ENCODE assay signal across 8 mouse cellular contexts in the genomic region with DNA sequence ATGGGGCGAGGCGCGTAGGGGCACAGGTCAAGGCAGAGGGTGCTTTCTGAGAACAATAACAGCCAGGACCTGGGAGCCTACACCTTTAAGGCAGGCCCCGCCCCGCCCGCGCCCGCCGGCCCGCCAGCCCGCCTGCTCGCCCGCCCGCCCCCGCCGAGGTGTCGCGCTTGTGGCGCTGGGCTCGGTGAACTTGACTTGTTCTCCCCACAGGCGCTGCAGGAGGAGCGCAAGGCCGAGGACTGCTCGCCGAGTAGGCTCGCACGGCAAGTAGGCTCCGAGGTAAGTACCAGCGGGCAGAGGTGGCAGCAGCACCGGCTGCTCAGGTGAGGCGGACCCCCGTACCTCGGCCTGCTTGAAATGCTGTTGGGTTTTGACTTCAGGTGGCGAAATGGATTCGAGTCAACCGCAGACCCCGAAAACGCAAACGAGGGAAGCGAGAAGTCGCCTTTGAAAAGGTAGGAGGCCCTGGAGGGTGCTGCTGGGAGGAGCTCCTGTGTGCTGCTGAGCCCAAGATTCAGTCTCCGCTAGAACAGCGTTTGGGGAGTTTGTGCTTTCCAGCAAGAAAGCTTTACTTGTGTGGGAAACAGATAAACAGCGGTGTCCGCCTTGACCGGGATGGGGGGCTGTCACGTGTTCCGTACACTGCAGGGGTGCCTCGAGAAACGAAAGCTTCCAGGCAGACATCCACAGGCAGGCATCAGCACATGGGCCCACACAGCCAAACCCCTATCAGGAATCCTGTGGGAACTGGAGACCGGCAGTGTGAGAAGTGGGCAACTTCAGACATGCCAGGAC.
DNase-seq lines count a peak whose midpoint lies in the region; ATAC-seq and TF ChIP-seq lines count a peak whose summit lies in the region.

No protein-coding gene starts in this region.

- intact Hi-C loops in heart, adult 2 months (cut with DNase I), result loop anchor here (2.0 to 10.0 kb wide), 5 partner anchors 17 to 325 kb away; no protein-coding TSS in a partner anchor

- H3K27ac ChIP-seq in heart, adult 2 months, result peak overlapping the region; percentile 100
- peak overlapping the region; percentile 64 for H3K27ac ChIP-seq in liver, embryonic 11.5 days (ENCODE audit: low read depth, low read length)

- peak overlapping the region; percentile 95 for H3K4me3 ChIP-seq in heart, adult 2 months
- peak overlapping the region; percentile 81 for H3K4me3 ChIP-seq in liver, embryonic 11.5 days (ENCODE audit: low read depth, low read length)
- peak overlapping the region; percentile 86 for H3K4me3 ChIP-seq in myocyte

- peaks cover 7% of the 10 kb centered on the region for H3K36me3 ChIP-seq in heart, adult 2 months (ENCODE audit: control insufficient read depth, insufficient read depth, low read length)
- no peaks in the 10 kb centered on the region for H3K36me3 ChIP-seq in liver, embryonic 11.5 days (ENCODE audit: control insufficient read depth, insufficient read depth, low read length)
- peaks cover 7% of the 10 kb centered on the region for H3K36me3 ChIP-seq in myocyte (ENCODE audit: control insufficient read depth, insufficient read depth)

- TF ChIP-seq EP300 in heart, adult 2 months (IDR thresholded peaks at IDR 0.05; ENCODE audit: insufficient read depth, low read depth, low read length), result 0 out of 2 replicates have a peak, but pooled peaks have one; percentile 31

- no peaks in the 10 kb centered on the region for H3K9me3 ChIP-seq in liver, embryonic 11.5 days (ENCODE audit: control insufficient read depth, low read length)

- H3ac ChIP-seq in myocyte (ENCODE audit: control insufficient read depth, insufficient read length), result peak overlapping the region; percentile 81

- H3K27me3 ChIP-seq in heart, adult 2 months (ENCODE audit: control insufficient read depth, insufficient read depth, low read length), result no peaks in the 10 kb centered on the region
- H3K27me3 ChIP-seq in liver, embryonic 11.5 days (replicated peaks; ENCODE audit: control insufficient read depth, insufficient read depth, low read length), result no peaks in the 10 kb centered on the region
- H3K27me3 ChIP-seq in myocyte (ENCODE audit: control insufficient read depth, insufficient read depth, insufficient read length), result no peaks in the 10 kb centered on the region

- H3K4me2 ChIP-seq in liver, embryonic 11.5 days, result peak overlapping the region; percentile 92
- H3K4me2 ChIP-seq in myocyte (ENCODE audit: low read depth), result peak overlapping the region; percentile 99

- under 1% methylated on average over 51 of the region's 51 CpGs for WGBS in heart, adult 2 months
- under 1% methylated on average over 51 of the region's 51 CpGs for WGBS in liver, embryonic 11.5 days

- peak; percentile 91 for ATAC-seq in liver, embryonic 11.5 days (replicated peaks; ENCODE audit: low FRiP score)

- peak; percentile 99 for DNase-seq in heart, adult 11 months
- DNase-seq in heart, adult 8-10 months (ENCODE audit: low spot score), result no peak
- peak; percentile 87 for DNase-seq in embryo, embryonic 11 days
- peak; percentile 92 to 93 for DNase-seq in heart, adult 2 months
- peak; percentile 86 to 88 for DNase-seq in kidney, adult 8-10 months
- DNase-seq in liver, embryonic 11.5 days (ENCODE audit: low spot score), result peak; percentile 82
- DNase-seq in spleen, postnatal 36 days (ENCODE audit: low spot score in 2 of 2), result peak; percentile 84 to 85

- H3K9ac ChIP-seq in heart, adult 2 months (ENCODE audit: low read depth, low read length), result peak overlapping the region; percentile 100
- peak overlapping the region; percentile 78 for H3K9ac ChIP-seq in liver, embryonic 11.5 days (ENCODE audit: low read depth, low read length)

- peaks cover 1% of the 10 kb centered on the region; the same call in 1 of the 2 replicates for H3K79me2 ChIP-seq in heart, adult 2 months (replicated peaks; ENCODE audit: control insufficient read depth, insufficient read depth, low read length)
- H3K79me2 ChIP-seq in myocyte (ENCODE audit: control insufficient read depth, insufficient read depth), result peaks cover 52% of the 10 kb centered on the region

- no peak for TF ChIP-seq CTCF in heart, adult 2 months (IDR thresholded peaks at IDR 0.05)

- peak; percentile 93 for TF ChIP-seq POLR2A in heart, adult 2 months (IDR thresholded peaks at IDR 0.05; ENCODE audit: insufficient read depth, low read depth, low read length)
- peak; percentile 93 for TF ChIP-seq POLR2A in myocyte (IDR thresholded peaks at IDR 0.05; ENCODE audit: insufficient read length, low read depth)

- peaks cover 18% of the 10 kb centered on the region for H3K4me1 ChIP-seq in heart, adult 2 months (ENCODE audit: control insufficient read depth, insufficient read depth, low read length)
- H3K4me1 ChIP-seq in liver, embryonic 11.5 days (replicated peaks; ENCODE audit: control insufficient read depth, insufficient read depth, low read length), result peaks cover 14% of the 10 kb centered on the region

TF ChIP-seq in myocyte, 11 proteins besides CTCF, POLR2A, EP300 and RAD21:
- TF ChIP-seq TCF12 (IDR thresholded peaks at IDR 0.05; ENCODE audit: insufficient read depth, poor library complexity, severe bottlenecking) (no peak), CEBPB (IDR thresholded peaks at IDR 0.05; ENCODE audit: insufficient read depth, poor library complexity, severe bottlenecking) (no peak), MAX (IDR thresholded peaks at IDR 0.05; ENCODE audit: low read depth) (no peak), USF1 (IDR thresholded peaks at IDR 0.05; ENCODE audit: low read depth) (peak; percentile 78), E2F4 (IDR thresholded peaks at IDR 0.05; ENCODE audit: insufficient read depth) (no peak), SRF (IDR thresholded peaks at IDR 0.05; ENCODE audit: control insufficient read depth, insufficient read length, low read depth) (no peak), REST (IDR thresholded peaks at IDR 0.05; ENCODE audit: insufficient read depth, insufficient read length) (peak; percentile 46), MYOG (IDR thresholded peaks at IDR 0.05; ENCODE audit: control insufficient read depth in 1 of 3, insufficient read depth in 1 of 3, insufficient read length in 2 of 3, low read depth in 2 of 3) (peak in 1 of 3 experiments; percentile 47), TCF3 (IDR thresholded peaks at IDR 0.05; ENCODE audit: insufficient read length, low read depth) (no peak), POLR2AphosphoS2 (IDR thresholded peaks at IDR 0.05; ENCODE audit: insufficient read length, low read depth) (peak; percentile 99), MYOD1 (IDR thresholded peaks at IDR 0.05; ENCODE audit: control insufficient read depth in 1 of 3, insufficient read length in 2 of 3, low read depth in 2 of 3) (peak in 1 of 3 experiments; percentile 23)
TF ChIP-seq in myocyte: peak in this region for 5.
